Mouse (Mus musculus) retina, embryonic 14.5 days (tissue): ENCODE data around the gene Gna11.
A peak's percentile ranks its signal among the peaks of the same experiment; 100 is the strongest.

Source experiments
- DNase-seq: peaks from one replicate; pipeline ENCODE4 v3.0.0-alpha.2; 2015; ENCODE audit warnings: low spot score

Gna11 gene

GRCm38 (mm10) chr10:81485060-81485449 is 59.9 kb downstream of the Gna11 start:
- no peak for DNase-seq

GRCm38 (mm10) chr10:81484441-81485059 is 60.4 kb downstream of the Gna11 start:
- DNase-seq = no peak

- DNase-seq = peak; percentile 66
Measured at GRCm38 (mm10) chr10:81483983-81484382, 61.0 kb downstream of the Gna11 start.

GRCm38 (mm10) chr10:81482533-81482889 is 62.5 kb downstream of the Gna11 start, which contains the start of gene Celf5:
Celf5 (minus strand) TSS chr10:81482709.
- peak; percentile 72 for DNase-seq

DNA sequence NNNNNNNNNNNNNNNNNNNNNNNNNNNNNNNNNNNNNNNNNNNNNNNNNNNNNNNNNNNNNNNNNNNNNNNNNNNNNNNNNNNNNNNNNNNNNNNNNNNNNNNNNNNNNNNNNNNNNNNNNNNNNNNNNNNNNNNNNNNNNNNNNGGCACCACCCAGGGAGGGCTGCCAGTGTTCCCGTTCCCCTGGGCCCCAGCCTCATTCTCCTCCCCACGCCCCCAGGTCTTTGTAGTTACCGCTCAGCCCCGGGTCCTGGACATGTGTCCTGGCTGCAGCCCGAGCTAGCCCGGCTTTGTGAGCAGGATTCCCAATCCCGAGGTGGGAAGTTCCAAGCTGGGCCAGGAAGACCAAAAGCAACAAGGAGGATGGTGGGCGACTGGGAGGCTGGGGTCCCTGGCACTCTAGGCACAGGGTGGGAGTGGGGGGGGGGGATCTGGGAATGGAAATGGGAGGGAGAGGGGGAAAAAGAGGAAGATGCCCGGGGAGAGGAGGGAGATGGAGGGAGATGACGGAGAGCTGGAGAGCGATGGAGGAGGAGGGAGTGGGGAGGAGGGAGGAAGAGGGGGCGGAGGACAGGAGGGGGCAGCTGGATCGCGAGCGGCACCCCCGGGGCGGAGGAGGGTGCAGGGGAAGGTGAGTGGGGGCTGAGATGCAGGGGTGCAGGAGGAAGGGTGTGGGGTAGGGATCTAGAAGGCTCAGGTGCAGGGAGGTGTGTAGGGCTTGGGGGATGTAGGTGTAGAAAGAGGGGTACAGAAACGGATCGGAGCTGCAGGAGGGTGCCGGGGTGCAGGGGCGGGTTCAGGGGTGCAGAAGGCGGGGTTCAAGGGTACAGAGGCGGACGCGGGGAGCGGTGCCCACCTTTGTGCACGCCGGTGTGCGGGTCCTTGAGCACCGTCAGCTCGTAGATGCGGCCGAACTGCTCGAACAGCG is 63.1 kb downstream of the Gna11 start:
- DNase-seq = no peak
